Mouse (Mus musculus) stomach, embryonic 15.5 days (tissue): ENCODE measurements around the gene Mcpt8. TPM values are rescaled to one million over a fixed set of nuclear protein-coding genes. Genes with fewer than 3 reads are reported as not detected.
"Not testable (repeated sequence)": the region's sequence is repeated elsewhere in the genome, so short reads cannot be mapped to it uniquely, and the experiment has no call there.

ENCODE experiments used
- ATAC-seq: fragments of 200-750 bp; cut with Nextera tagmentation; 2 replicates; pipeline ENCODE4 v1.8.0; 2017; ENCODE audit warnings: low read depth, moderate number of reproducible peaks, moderate TSS enrichment; ENCODE audit not compliant: insufficient read depth, low FRiP score
- H3K27ac ChIP-seq: fragments of 300-500 bp; sonication (generic); 2 replicates; pipeline ENCODE4 v1.5.1; 2015; ENCODE audit warnings: mild to moderate bottlenecking, inconsistent platforms
- H3K27me3 ChIP-seq: fragments of 300-500 bp; sonication (generic); replicated peaks from 2 replicates; pipeline ENCODE4 v1.6.1; 2015; ENCODE audit warnings: inconsistent platforms
- H3K36me3 ChIP-seq: fragments of 300-500 bp; sonication (generic); 2 replicates; pipeline ENCODE4 v1.6.1; 2015; ENCODE audit warnings: inconsistent platforms
- H3K4me1 ChIP-seq: fragments of 300-500 bp; sonication (generic); 2 replicates; pipeline ENCODE4 v1.6.1; 2015; ENCODE audit warnings: inconsistent platforms
- H3K4me2 ChIP-seq: fragments of 300-500 bp; sonication (generic); 2 replicates; pipeline ENCODE4 v1.6.1; 2015; ENCODE audit warnings: mild to moderate bottlenecking, inconsistent platforms
- H3K4me3 ChIP-seq: fragments of 300-500 bp; sonication (generic); replicated peaks from 2 replicates; pipeline ENCODE4 v1.5.1; 2015; ENCODE audit warnings: inconsistent platforms
- H3K9ac ChIP-seq: fragments of 300-500 bp; sonication (generic); 2 replicates; pipeline ENCODE4 v1.6.1; 2015; ENCODE audit warnings: inconsistent platforms
- H3K9me3 ChIP-seq: fragments of 300-500 bp; sonication (generic); 2 replicates; pipeline ENCODE4 v1.6.1; 2016; ENCODE audit warnings: inconsistent platforms
- WGBS: fragments of 180-500 bp; shearing (Covaris S2); methylation state at CpG from one replicate; pipeline ENCODE4 v1.1.7; 2015; 5-methylcytosine and 5-hydroxymethylcytosine counted together
- polyA plus RNA-seq: library from polyadenylated mRNA; unstranded; fragments of >200 nt; fragmentation: Nextera tagmentation; extraction: Ambion mirVana; gene quantifications from 2 replicates; pipeline ENCODE4 v1.2.1, GENCODE M21; 2015

Mcpt8 gene
- 4.2 and 4.4 TPM in 2 replicates for polyA plus RNA-seq

DNA sequence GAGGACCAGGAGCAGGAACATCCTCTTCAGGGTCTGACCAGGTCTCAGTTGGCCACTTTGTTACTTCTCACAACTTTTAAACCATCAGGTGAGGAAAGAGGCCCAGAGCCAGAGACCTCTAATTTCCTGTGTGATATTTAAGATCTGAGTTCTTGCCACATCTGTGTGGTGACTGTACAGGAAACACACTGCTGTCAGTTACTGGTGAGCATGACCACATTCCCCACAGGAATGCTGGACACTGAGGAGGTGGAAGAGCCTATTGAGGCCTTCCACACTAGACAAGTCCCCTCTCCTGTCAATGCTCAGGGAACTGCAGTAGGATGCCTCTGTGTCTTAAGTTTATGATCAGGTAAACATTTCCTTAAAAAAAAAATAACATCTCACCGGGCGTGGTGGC lies at the start of gene Mcpt8:
TSS of gene Mcpt8 (minus strand) at position 107 of the 400 bp plus-strand sequence.
- H3K27me3 ChIP-seq = no peaks in the 10 kb centered on the region
- no peaks in the 10 kb centered on the region for H3K36me3 ChIP-seq
- no peak within 1 kb of the TSS for H3K27ac ChIP-seq
- H3K9me3 ChIP-seq = no peaks in the 10 kb centered on the region
- H3K4me1 ChIP-seq = no peaks in the 10 kb centered on the region
- no peak for ATAC-seq
- H3K9ac ChIP-seq = no peak within 1 kb of the TSS
- no peak within 1 kb of the TSS for H3K4me2 ChIP-seq
- WGBS = 84% methylated on average over 2 of the region's 2 CpGs
- no peak within 1 kb of the TSS for H3K4me3 ChIP-seq

DNA sequence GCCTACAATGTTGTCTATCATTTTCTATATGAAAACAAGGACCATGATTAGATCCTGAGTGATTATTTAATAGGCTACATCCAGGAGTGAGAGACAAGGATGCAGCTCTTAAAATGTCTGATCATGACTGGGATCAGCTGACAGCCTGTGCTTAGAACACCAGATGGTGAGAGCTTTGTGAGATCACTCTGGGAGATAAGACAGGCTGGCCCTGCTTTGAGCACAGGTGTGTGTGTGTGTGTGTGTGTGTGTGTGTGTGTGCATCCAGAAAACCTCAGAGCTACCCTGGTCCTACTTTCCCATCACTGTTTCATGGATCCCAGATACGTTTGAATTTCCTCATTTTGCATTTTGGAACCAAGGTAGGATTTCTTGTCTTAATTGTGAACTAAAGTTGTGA lies 48.6 kb upstream of the Mcpt8 start:
- 62% methylated on average over 1 of the region's 1 CpGs for WGBS
- H3K4me1 ChIP-seq, H3K27me3 ChIP-seq, H3K4me2 ChIP-seq, H3K9me3 ChIP-seq, H3K27ac ChIP-seq, H3K36me3 ChIP-seq, H3K9ac ChIP-seq, H3K4me3 ChIP-seq, ATAC-seq: not testable (repeated sequence)

DNA sequence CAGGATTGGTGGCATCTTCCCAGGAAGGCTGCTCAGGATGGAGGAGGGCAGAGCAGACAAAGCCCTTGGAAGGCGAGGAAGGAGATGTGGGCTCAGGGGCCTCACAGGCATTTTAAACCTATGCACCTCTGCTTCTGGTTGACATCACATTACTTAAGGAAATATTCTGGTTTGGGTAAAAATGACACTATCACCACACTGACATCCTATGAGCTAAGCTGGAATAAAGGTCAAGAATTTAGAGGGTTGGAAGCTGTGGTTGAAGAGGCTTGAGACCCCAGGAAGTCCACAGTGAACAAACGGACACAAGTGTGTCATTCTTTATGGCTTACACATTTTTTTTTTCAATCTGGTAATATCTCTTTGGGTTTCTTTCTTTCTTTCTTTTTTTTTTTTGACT lies 47.4 kb upstream of the Mcpt8 start, which contains the start of gene Gzmd:
TSS of gene Gzmd (minus strand) at position 101 of the 400 bp plus-strand sequence.
- WGBS = 79% methylated on average over 2 of the region's 2 CpGs
- H3K9me3 ChIP-seq, ATAC-seq: not testable (repeated sequence)

DNA sequence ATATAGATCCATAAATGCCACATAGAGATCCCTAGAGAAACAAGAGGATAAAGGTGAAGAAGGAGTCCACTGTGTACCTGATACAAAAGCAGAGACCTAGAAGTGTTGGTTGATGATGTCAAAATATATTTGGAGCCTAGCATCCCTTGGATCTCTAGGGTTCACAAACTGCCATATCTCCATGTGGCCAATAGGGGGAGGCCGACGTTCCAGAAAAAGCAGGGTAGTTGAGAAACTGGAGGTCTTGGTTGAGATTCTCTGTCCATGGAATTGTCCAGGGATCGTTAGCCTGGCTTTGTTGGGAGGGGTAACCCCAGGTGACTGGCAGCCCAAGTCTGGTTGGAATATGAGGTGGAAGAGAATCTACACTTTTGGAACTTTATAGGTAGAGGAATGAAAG lies 43.3 kb upstream of the Mcpt8 start:
- Histone ChIP-seq H3K9me3 (no peaks in the 10 kb centered on the region), H3K4me3 (no peak overlapping the region), H3K27ac (no peak overlapping the region), H3K4me2 (no peak overlapping the region), H3K9ac (no peak overlapping the region), H3K36me3 (no peaks in the 10 kb centered on the region), H3K27me3 (no peaks in the 10 kb centered on the region), H3K4me1 (no peaks in the 10 kb centered on the region)
- ATAC-seq = no peak
- WGBS = 41% methylated on average over 3 of the region's 3 CpGs

More for the DNA sequence above, 47.4 kb upstream of the Mcpt8 start, which contains the start of gene Gzmd:
- H3K36me3 ChIP-seq, H3K27ac ChIP-seq, H3K4me1 ChIP-seq, H3K4me2 ChIP-seq, H3K27me3 ChIP-seq, H3K9ac ChIP-seq, H3K4me3 ChIP-seq: not testable (repeated sequence)

DNA sequence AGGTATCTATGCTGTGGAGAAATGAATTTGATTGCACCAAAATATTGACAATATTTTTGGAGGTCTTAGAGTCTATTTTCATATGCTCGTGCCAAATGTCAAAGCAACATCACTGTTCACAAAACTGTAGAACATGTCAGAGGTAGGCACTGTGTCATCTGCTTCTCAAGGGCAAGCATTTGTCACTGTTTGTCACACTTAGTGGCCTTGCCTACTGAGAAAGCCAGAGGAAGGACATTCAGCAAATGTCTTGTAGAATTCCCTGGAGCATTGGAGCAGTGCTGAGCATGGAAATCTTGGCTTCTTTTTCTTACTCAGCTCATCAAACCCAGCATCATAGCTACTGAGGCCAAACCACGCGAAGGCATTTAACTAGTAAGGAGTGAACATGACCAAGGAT lies 38.4 kb upstream of the Mcpt8 start:
- H3K9me3 ChIP-seq = no peaks in the 10 kb centered on the region
- no peak overlapping the region for H3K9ac ChIP-seq
- H3K36me3 ChIP-seq = no peaks in the 10 kb centered on the region
- no peak for ATAC-seq
- no peak overlapping the region for H3K4me3 ChIP-seq
- no peaks in the 10 kb centered on the region for H3K27me3 ChIP-seq
- no peaks in the 10 kb centered on the region for H3K4me1 ChIP-seq
- no peak overlapping the region for H3K27ac ChIP-seq
- no peak overlapping the region for H3K4me2 ChIP-seq
- WGBS = 79% methylated on average over 3 of the region's 3 CpGs

DNA sequence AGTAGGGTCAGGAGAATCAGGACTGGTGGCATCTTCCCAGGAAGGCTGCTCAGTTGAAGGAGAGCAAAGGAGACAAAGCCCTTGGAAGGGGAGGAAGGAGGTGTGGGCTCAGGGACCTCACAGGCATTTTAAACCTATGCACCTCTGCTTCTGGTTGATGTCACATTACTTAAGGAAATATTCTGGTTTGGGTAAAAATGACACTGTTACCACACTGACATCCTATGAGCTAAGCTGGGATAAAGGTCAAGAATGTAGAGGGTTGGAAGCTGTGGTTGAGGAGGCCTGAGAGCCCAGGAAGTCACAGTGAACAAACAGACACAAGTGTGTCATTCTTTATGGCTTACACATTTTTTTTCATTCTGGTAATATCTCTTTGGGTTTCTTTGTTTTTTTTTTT lies 35.5 kb upstream of the Mcpt8 start, which contains the start of gene Gzme:
TSS of gene Gzme (minus strand) at position 101 of the 400 bp plus-strand sequence.
- no peak for ATAC-seq

DNA sequence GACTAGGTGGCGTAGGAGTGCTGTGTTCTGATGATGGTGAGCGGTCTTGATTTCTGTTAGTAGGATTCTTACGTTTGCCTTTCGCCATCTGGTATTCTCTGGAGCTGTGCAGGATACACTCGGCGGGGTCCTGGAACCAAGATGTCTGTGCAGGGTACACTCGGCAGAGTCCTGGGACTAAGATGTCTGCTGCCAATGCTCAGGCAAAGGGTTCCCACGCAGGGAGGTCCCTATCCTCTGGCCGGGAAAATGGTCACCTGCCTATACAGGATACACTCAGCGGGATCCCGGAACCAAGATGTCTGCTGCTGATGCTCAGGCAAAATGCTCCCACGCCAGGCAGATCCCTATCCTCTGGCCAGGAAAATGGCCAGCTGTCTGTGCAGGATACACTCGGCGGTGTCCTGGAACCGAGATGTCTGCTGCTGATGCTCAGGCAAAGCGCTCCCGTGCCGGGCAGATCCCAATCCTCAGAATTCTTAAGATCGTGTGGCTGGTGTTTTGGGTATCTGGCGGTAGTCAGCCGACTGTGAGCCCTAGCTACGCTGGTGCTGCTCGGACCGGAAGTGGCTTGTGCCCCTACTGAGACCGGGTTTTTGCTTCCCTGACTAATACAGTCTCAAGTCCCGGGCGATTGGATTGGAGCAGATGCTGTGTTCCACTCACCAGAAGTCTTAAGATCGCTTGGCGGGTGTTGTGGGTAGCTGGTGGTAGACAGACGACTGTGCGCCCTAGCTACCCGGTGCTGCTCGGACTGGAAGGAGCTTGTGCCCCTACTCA lies 30.6 kb upstream of the Mcpt8 start:
- 87% methylated on average over 33 of the region's 33 CpGs for WGBS
- H3K9ac ChIP-seq, H3K4me1 ChIP-seq, H3K4me3 ChIP-seq, ATAC-seq, H3K27me3 ChIP-seq, H3K36me3 ChIP-seq, H3K27ac ChIP-seq, H3K9me3 ChIP-seq, H3K4me2 ChIP-seq: not testable (repeated sequence)

More for the DNA sequence above, 35.5 kb upstream of the Mcpt8 start, which contains the start of gene Gzme:
- no peak within 1 kb of the TSS for H3K27ac ChIP-seq
- H3K36me3 ChIP-seq = no peaks in the 10 kb centered on the region
- H3K27me3 ChIP-seq = no peaks in the 10 kb centered on the region
- no peaks in the 10 kb centered on the region for H3K9me3 ChIP-seq
- H3K9ac ChIP-seq = no peak within 1 kb of the TSS
- no peak within 1 kb of the TSS for H3K4me2 ChIP-seq
- H3K4me3 ChIP-seq = no peak within 1 kb of the TSS
- H3K4me1 ChIP-seq = no peaks in the 10 kb centered on the region

DNA sequence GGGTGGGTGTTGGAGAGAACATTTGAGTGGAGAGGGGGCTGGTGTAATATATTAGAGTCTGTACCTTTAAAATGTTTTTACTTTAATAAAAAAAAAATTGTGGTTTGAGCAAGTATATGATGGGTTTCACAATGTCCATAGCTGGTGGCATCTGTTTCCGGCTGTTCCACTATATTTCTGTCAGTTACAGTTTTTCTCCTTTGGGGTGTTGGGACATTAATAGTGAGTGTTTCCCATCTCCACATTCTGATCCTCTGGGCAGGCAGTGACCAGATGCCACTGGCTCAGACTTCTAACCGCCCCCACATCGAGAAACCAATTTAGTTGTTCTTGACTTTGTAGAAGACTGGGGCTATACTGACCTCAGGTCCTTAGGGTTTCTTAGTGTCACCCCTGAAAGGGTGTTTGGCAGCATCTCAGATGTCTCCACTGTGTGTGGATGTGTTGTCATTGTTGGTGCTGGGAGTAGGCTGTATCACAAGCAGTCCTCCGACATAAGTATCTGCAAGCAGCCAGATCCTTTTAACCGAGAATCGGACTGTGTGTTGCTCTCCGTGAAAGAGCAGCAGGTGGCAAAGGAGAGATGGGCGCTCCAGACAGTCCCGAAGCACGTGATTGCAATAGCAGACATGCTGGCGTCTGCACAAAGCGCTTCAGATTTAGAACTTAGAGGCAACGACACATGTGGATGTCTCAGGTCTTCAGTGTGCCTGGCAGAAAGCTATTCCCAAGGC lies 20.5 kb upstream of the Mcpt8 start:
- Histone ChIP-seq H3K27ac (no peak overlapping the region), H3K4me2 (no peak overlapping the region), H3K9ac (no peak overlapping the region), H3K36me3 (no peaks in the 10 kb centered on the region), H3K4me3 (no peak overlapping the region), H3K4me1 (peaks cover 2% of the 10 kb centered on the region; the same call in 1 of the 2 replicates), H3K9me3 (no peaks in the 10 kb centered on the region), H3K27me3 (no peaks in the 10 kb centered on the region)
- WGBS = 80% methylated on average over 13 of the region's 13 CpGs
- ATAC-seq = no peak

DNA sequence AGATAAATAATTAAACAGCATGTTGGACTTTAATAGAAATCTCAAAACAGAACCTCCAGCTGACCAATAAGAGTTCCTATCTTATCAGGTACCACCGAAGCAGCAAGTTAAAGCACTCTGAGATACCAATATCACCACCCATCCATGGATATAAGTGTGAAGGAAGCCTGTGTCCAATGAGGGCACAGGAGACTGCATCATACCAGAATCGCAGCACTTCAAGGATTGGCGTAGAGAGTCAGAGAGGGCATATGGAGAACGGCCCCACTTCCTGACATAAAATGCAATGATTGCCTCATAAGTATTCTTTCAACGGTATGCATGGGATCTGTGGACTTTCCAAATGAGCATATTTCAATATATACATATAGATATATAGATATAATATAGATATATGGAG lies 19.9 kb upstream of the Mcpt8 start:
- WGBS = 81% methylated on average over 5 of the region's 5 CpGs
- no peaks in the 10 kb centered on the region for H3K27me3 ChIP-seq
- no peak overlapping the region for H3K9ac ChIP-seq
- no peak for ATAC-seq
- no peak overlapping the region for H3K27ac ChIP-seq
- H3K36me3 ChIP-seq = no peaks in the 10 kb centered on the region
- H3K4me2 ChIP-seq = no peak overlapping the region
- no peaks in the 10 kb centered on the region for H3K9me3 ChIP-seq
- H3K4me1 ChIP-seq = peaks cover 2% of the 10 kb centered on the region; the same call in 1 of the 2 replicates
- no peak overlapping the region for H3K4me3 ChIP-seq

DNA sequence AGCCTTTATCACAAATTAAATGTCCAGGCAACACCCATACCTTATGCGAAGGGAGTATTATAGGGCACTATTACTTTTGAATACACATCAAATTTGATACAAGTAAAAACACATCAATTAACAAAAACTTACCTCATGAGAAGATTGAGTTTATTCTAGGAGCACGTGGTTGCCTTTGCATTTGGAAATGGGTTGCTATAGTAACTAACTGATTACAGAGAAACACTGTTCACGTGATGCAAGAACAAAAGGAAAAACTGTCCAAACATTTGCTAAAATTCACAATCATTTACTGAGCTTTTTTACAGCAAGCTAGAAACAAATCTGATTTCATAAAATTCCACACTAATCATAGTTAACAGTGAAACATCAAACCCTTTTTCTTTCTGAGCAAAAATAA lies 18.4 kb upstream of the Mcpt8 start:
- no peaks in the 10 kb centered on the region for H3K9me3 ChIP-seq
- no peaks in the 10 kb centered on the region for H3K27me3 ChIP-seq
- H3K4me2 ChIP-seq = no peak overlapping the region
- whole genome bisulfite sequencing = 53% methylated on average over 3 of the region's 3 CpGs
- H3K4me3 ChIP-seq = no peak overlapping the region
- H3K9ac ChIP-seq = no peak overlapping the region
- H3K27ac ChIP-seq = no peak overlapping the region
- H3K4me1 ChIP-seq = peaks cover 2% of the 10 kb centered on the region; the same call in 1 of the 2 replicates
- H3K36me3 ChIP-seq = no peaks in the 10 kb centered on the region
- ATAC-seq = no peak

DNA sequence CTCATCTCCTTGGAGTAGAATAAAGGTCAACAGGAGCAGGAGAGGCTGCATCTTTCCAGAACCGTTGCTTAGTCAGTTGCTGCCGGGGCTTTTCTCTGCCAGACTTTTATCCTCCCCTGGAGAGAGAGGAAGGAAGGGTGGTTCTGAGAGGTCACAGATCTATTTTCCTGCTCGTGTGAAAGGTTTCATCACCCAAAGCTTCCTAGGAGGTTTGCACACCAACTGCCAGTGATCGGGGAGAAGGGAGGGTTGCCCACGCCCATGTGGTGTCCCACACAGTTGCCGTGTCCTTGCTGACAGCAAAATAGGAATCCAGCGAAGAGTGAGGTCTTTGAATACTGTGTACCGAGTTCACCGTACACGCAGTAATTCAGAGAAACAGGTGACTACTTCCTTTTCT lies 17.3 kb upstream of the Mcpt8 start, which contains the start of gene Ctsg:
TSS of gene Ctsg (minus strand) at position 189 of the 400 bp plus-strand sequence.
- H3K9ac ChIP-seq = no peak within 1 kb of the TSS
- 65% methylated on average over 10 of the region's 10 CpGs for WGBS
- peaks cover 2% of the 10 kb centered on the region; the same call in 1 of the 2 replicates for H3K4me1 ChIP-seq
- H3K27me3 ChIP-seq = no peaks in the 10 kb centered on the region
- no peak within 1 kb of the TSS for H3K27ac ChIP-seq
- no peak within 1 kb of the TSS for H3K4me3 ChIP-seq
- H3K9me3 ChIP-seq = no peaks in the 10 kb centered on the region
- no peak for ATAC-seq
- H3K4me2 ChIP-seq = no peak within 1 kb of the TSS
- no peaks in the 10 kb centered on the region for H3K36me3 ChIP-seq

DNA sequence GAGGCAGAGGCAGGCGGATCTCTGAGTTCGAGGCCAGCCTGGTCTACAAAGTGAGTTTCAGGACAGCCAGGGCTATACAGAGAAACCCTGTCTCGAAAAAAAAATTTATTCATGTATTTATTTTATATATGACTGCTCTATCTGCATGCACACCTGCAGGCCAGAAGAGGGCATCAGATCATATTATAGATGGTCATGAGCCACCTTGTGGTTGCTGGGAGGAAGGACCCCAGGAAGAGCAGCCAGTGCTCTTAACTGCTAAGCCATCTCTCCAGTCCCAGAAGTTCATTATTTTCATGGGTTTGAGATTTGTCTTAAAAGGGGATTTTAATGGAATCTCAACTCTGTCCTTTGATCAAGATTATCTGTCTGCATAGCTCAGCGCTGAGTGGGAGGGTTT lies 13.9 kb upstream of the Mcpt8 start:
- Histone ChIP-seq H3K9me3 (no peaks in the 10 kb centered on the region), H3K9ac (no peak overlapping the region), H3K36me3 (no peaks in the 10 kb centered on the region), H3K4me2 (no peak overlapping the region), H3K27me3 (no peaks in the 10 kb centered on the region), H3K4me1 (peaks cover 2% of the 10 kb centered on the region; the same call in 1 of the 2 replicates), H3K27ac (no peak overlapping the region), H3K4me3 (no peak overlapping the region)
- no peak for ATAC-seq
- 82% methylated on average over 4 of the region's 4 CpGs for WGBS
